Mouse (Mus musculus) bone marrow macrophage, adult 2 months (primary cell): ENCODE measurements at regions not wholly inside any gene's neighbourhood (a gene's known extent, or its start where the extent isn't known, plus 50 kb on each side); places are given as distances from the start of the nearest gene placed in this dataset.

Experiments
- CTCF ChIP-seq: IDR thresholded peaks from 2 replicates; pipeline ENCODE4 v1.5.1; 2012; ENCODE audit warnings: low read depth, mild to moderate bottlenecking, low read length, moderate library complexity
- POLR2A ChIP-seq: IDR thresholded peaks from 2 replicates; pipeline ENCODE4 v1.6.1; 2012; ENCODE audit warnings: mild to moderate bottlenecking, low read depth, low read length, borderline replicate concordance

GRCm38 (mm10) chr10:124416531-124416930 lies 972.7 kb downstream of the Slc16a7 start:
- TF ChIP-seq POLR2A = no peak
- no peak for TF ChIP-seq CTCF
